Mouse (Mus musculus): ENCODE measurements at regions not wholly inside any gene's neighbourhood (a gene's known extent, or its start where the extent isn't known, plus 50 kb on each side); places are given as distances from the start of the nearest gene placed in this dataset.
A peak's percentile ranks its signal among the peaks of the same experiment; 100 is the strongest.
"Not testable (repeated sequence)": the region's sequence is repeated elsewhere in the genome, so short reads cannot be mapped to it uniquely, and the experiment has no call there.

- not testable (repeated sequence) for H3K27ac ChIP-seq; H3K4me3 ChIP-seq; H3K4me2 ChIP-seq; ATAC-seq; H3K9ac ChIP-seq; H3K9me3 ChIP-seq (replicated peaks); H3K27me3 ChIP-seq; H3K4me1 ChIP-seq; H3K36me3 ChIP-seq (ENCODE audit: poor library complexity, severe bottlenecking)
- WGBS: 91% methylated on average over 3 of the region's 3 CpGs
Observed at GRCm38 (mm10) chr8:51181626-51182025, 2329.9 kb upstream of the Aga start.

- Histone ChIP-seq H3K4me2 (no peak overlapping the region), H3K9me3 (replicated peaks) (no peaks in the 10 kb centered on the region), H3K27me3 (no peaks in the 10 kb centered on the region), H3K4me3 (no peak overlapping the region), H3K27ac (no peak overlapping the region), H3K4me1 (no peaks in the 10 kb centered on the region), H3K9ac (no peak overlapping the region), H3K36me3 (ENCODE audit: poor library complexity, severe bottlenecking) (no peaks in the 10 kb centered on the region)
- no peak for ATAC-seq
- WGBS: 88% methylated on average over 1 of the region's 1 CpGs
Observed at GRCm38 (mm10) chr8:51170123-51170522, 2326.4 kb upstream of the Tenm3 start.

GRCm38 (mm10) chr8:51145315-51145714 is 2301.6 kb upstream of the Tenm3 start:
- no peaks in the 10 kb centered on the region for H3K9me3 ChIP-seq (replicated peaks)
- H3K4me2 ChIP-seq: no peak overlapping the region
- H3K9ac ChIP-seq: no peak overlapping the region
- H3K36me3 ChIP-seq (ENCODE audit: poor library complexity, severe bottlenecking): no peaks in the 10 kb centered on the region
- no peak overlapping the region for H3K27ac ChIP-seq
- no peaks in the 10 kb centered on the region for H3K27me3 ChIP-seq
- 0 out of 2 replicates have a peak, but pooled peaks have one; percentile 61 for ATAC-seq
- H3K4me1 ChIP-seq: no peaks in the 10 kb centered on the region
- 42% methylated on average over 1 of the region's 1 CpGs for WGBS
- no peak overlapping the region for H3K4me3 ChIP-seq

- H3K4me2 ChIP-seq; H3K9ac ChIP-seq; H3K27me3 ChIP-seq; H3K4me3 ChIP-seq; ATAC-seq; H3K9me3 ChIP-seq (replicated peaks); H3K4me1 ChIP-seq; H3K27ac ChIP-seq; H3K36me3 ChIP-seq (ENCODE audit: poor library complexity, severe bottlenecking): not testable (repeated sequence)
- 3% methylated on average over 1 of the region's 1 CpGs for WGBS
Observed at GRCm38 (mm10) chr8:51125436-51125835, 2281.7 kb upstream of the Tenm3 start.
